Mouse (Mus musculus) CH12.LX (cell line): ENCODE measurements at regions not wholly inside any gene's neighbourhood (a gene's known extent, or its start where the extent isn't known, plus 50 kb on each side); places are given as distances from the start of the nearest gene placed in this dataset.

Experiments used
- DNase-seq: peaks from one replicate; pipeline ENCODE4 v3.0.0-alpha.2; 2013; ENCODE audit errors: extremely low read depth
- H3K27ac ChIP-seq: 2 replicates; pipeline ENCODE4 v1.5.1; 2012; ENCODE audit warnings: low read depth, mild to moderate bottlenecking, control low read depth, moderate library complexity; ENCODE audit not compliant: insufficient read depth
- H3K27me3 ChIP-seq: replicated peaks from 2 replicates; pipeline ENCODE3; 2012; ENCODE audit warnings: inconsistent platforms
- H3K36me3 ChIP-seq, 2 experiments: replicated peaks in 1 of 2; 2 replicates each; pipeline versions ENCODE3 to v1.6.1; 2012; ENCODE audit warnings: inconsistent platforms in 1 of 2, low read length in 1 of 2, mild to moderate bottlenecking in 1 of 2, mixed read lengths in 1 of 2, moderate library complexity in 1 of 2; ENCODE audit not compliant: control insufficient read depth in 1 of 2, insufficient read depth in 1 of 2
- H3K4me1 ChIP-seq, 2 experiments: 2 replicates each; pipeline ENCODE4 v1.6.1; 2012; ENCODE audit warnings: inconsistent platforms in 1 of 2, moderate library complexity in 1 of 2; ENCODE audit not compliant: insufficient read depth in 2 of 2, control insufficient read depth in 1 of 2
- H3K4me2 ChIP-seq: 2 replicates; pipeline ENCODE4 v1.6.1; 2012; ENCODE audit warnings: low read depth, mild to moderate bottlenecking, control low read depth; ENCODE audit not compliant: poor library complexity, insufficient read depth, severe bottlenecking
- H3K4me3 ChIP-seq, 3 experiments: fragments of 150-350 bp in 1 of 3; sonication (generic) in 1 of 3; replicated peaks in 1 of 3; 2 replicates each; pipeline versions ENCODE3 to v1.5.1; 2011 to 2012; ENCODE audit warnings: low read depth in 2 of 3, low read length in 2 of 3, mild to moderate bottlenecking in 2 of 3, moderate library complexity in 2 of 3, control low read depth in 1 of 3, improper control_type of control experiment in 1 of 3, inconsistent platforms in 1 of 3, mixed read lengths in 1 of 3; ENCODE audit not compliant: poor library complexity in 1 of 3
- H3K79me2 ChIP-seq: replicated peaks from 2 replicates; pipeline ENCODE4 v1.6.1; 2012; ENCODE audit warnings: mild to moderate bottlenecking, moderate library complexity; ENCODE audit not compliant: control insufficient read depth, poor library complexity, insufficient read depth, severe bottlenecking; ENCODE audit errors: extremely low read depth
- H3K9ac ChIP-seq: 2 replicates; pipeline ENCODE4 v1.6.1; 2012; ENCODE audit warnings: low read depth, mild to moderate bottlenecking, control low read depth, moderate library complexity; ENCODE audit not compliant: insufficient read depth
- H3K9me3 ChIP-seq: replicated peaks from 2 replicates; pipeline ENCODE3; 2012; ENCODE audit warnings: low read length, inconsistent platforms, mixed read lengths
- BHLHE40 ChIP-seq: IDR thresholded peaks from 2 replicates; pipeline ENCODE4 v1.6.1; 2011; ENCODE audit warnings: mild to moderate bottlenecking, low read depth, low read length, improper control_type of control experiment
- CHD2 ChIP-seq: IDR thresholded peaks from 2 replicates; pipeline ENCODE4 v1.6.1; 2011; ENCODE audit warnings: low read length, improper control_type of control experiment
- GABPA ChIP-seq: IDR thresholded peaks from 2 replicates; pipeline ENCODE4 v1.6.1; 2012; ENCODE audit warnings: low read depth, low read length, improper control_type of control experiment, inconsistent platforms; ENCODE audit not compliant: insufficient replicate concordance
- HCFC1 ChIP-seq: IDR thresholded peaks from 2 replicates; pipeline ENCODE4 v1.6.1; 2012; ENCODE audit warnings: low read depth, mild to moderate bottlenecking, inconsistent platforms, low read length, improper control_type of control experiment
- MAZ ChIP-seq: IDR thresholded peaks from 2 replicates; pipeline ENCODE4 v1.6.1; 2012; ENCODE audit warnings: low read depth, mild to moderate bottlenecking, inconsistent platforms, low read length, improper control_type of control experiment, moderate library complexity
- NRF1 ChIP-seq: IDR thresholded peaks from 2 replicates; pipeline ENCODE4 v1.6.1; 2014; ENCODE audit warnings: low read depth, mild to moderate bottlenecking, inconsistent platforms, low read length, improper control_type of control experiment, moderate library complexity
- PAX5 ChIP-seq: IDR thresholded peaks from 2 replicates; pipeline ENCODE4 v1.6.1; 2012; ENCODE audit warnings: low read length, inconsistent platforms, mixed read lengths
- POLR2A ChIP-seq: IDR thresholded peaks from 2 replicates; pipeline ENCODE4 v1.6.1; 2011; ENCODE audit warnings: low read depth, mild to moderate bottlenecking, improper control_type of control experiment, low read length
- POLR2AphosphoS2 ChIP-seq: IDR thresholded peaks from 2 replicates; pipeline ENCODE4 v1.6.1; 2011; ENCODE audit warnings: low read depth, low read length, improper control_type of control experiment
- SIN3A ChIP-seq: IDR thresholded peaks from 2 replicates; pipeline ENCODE4 v1.6.1; 2012; ENCODE audit warnings: low read length, improper control_type of control experiment, inconsistent platforms
- SMC3 ChIP-seq: IDR thresholded peaks from 2 replicates; pipeline ENCODE4 v1.6.1; 2011; ENCODE audit warnings: low read depth, low read length, improper control_type of control experiment
- TCF12 ChIP-seq: IDR thresholded peaks from 2 replicates; pipeline ENCODE4 v1.6.1; 2014; ENCODE audit warnings: low read depth, mild to moderate bottlenecking, inconsistent platforms, low read length, improper control_type of control experiment
- UBTF ChIP-seq: IDR thresholded peaks from 2 replicates; pipeline ENCODE4 v1.6.1; 2012; ENCODE audit warnings: low read depth, mild to moderate bottlenecking, inconsistent platforms, low read length, improper control_type of control experiment, moderate library complexity
- ZKSCAN1 ChIP-seq: IDR thresholded peaks from 2 replicates; pipeline ENCODE4 v1.6.1; 2012; ENCODE audit warnings: low read depth, inconsistent platforms, low read length, improper control_type of control experiment, borderline replicate concordance
- ZNF384 ChIP-seq: IDR thresholded peaks from 2 replicates; pipeline ENCODE4 v1.6.1; 2012; ENCODE audit warnings: low read depth, low read length, improper control_type of control experiment, inconsistent platforms
- dilution Hi-C: fragments of 300-500 bp; cut with MboI; formaldehyde crosslinking; loops from 2 replicates; pipeline ENCODE4 v1.14.3; 2020; ENCODE audit warnings: low sequenced_read_pairs; ENCODE audit not compliant: extremely low pct_unique_long_range_greater_than_20kb, extremely low pct_ligation_motif_present
- in situ Hi-C: fragments of 300-500 bp; cut with MboI; formaldehyde crosslinking; loops from 3 replicates; pipeline ENCODE4 v1.14.3; 2019; ENCODE audit warnings: low sequenced_read_pairs, low pct_ligation_motif_present, low pct_unique_long_range_greater_than_20kb, mixed read lengths

- dilution Hi-C loops, result no loop called here
These were observed 57.4 kb downstream of the Fam43a start for GRCm38 (mm10) chr16:30656881-30657280.

DNA sequence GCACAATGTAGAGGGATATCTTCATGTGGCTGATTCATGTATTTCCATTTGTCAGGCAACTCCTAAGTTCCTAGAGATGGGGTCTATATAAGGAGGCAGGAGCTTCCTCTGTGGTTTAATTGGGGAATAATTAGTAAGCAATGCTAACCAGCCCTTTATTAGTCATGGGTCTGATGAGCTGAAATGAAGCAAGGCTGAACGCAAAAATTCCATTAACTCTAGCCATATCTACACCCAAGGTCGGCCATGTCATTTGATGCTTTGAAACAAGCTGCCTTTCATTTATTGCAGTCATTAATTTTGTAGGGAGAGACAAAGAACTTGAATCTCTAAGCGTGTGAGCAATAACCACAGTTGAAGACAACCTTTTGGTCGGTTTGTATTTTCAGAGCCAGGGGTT is 59.4 kb downstream of the Fam43a start:
- Histone ChIP-seq H3K9ac (no peak overlapping the region), H3K79me2 (no peaks in the 10 kb centered on the region), H3K4me2 (no peak overlapping the region), H3K9me3 (no peaks in the 10 kb centered on the region), H3K27me3 (no peaks in the 10 kb centered on the region), H3K36me3 (no peaks in the 10 kb centered on the region), H3K4me3 (no peak overlapping the region), H3K27ac (no peak overlapping the region), H3K4me1 (peaks cover 6 to 43% of the 10 kb centered on the region in 2 experiments)
- DNase-seq, result no peak
- dilution Hi-C loops, result no loop called here
- TF ChIP-seq CHD2 (no peak), POLR2AphosphoS2 (no peak), POLR2A (no peak), PAX5 (no peak), HCFC1 (no peak)
- in situ Hi-C loops, result no loop called here

More at GRCm38 (mm10) chr16:30656881-30657280, 57.4 kb downstream of the Fam43a start:
- Histone ChIP-seq H3K79me2 (no peaks in the 10 kb centered on the region), H3K27ac (no peak overlapping the region), H3K9me3 (no peaks in the 10 kb centered on the region), H3K4me3 (no peak overlapping the region), H3K4me2 (no peak overlapping the region), H3K36me3 (no peaks in the 10 kb centered on the region), H3K27me3 (no peaks in the 10 kb centered on the region), H3K4me1 (peaks cover 11 to 55% of the 10 kb centered on the region in 2 experiments), H3K9ac (no peak overlapping the region)
- DNase-seq, result no peak
- TF ChIP-seq CHD2 (no peak), ZNF384 (no peak), SMC3 (no peak), NRF1 (no peak), GABPA (no peak), PAX5 (no peak), TCF12 (no peak), MAZ (no peak), ZKSCAN1 (no peak), POLR2A (no peak)
- in situ Hi-C loops, result no loop called here

GRCm38 (mm10) chr16:30661086-30661977 is 61.8 kb downstream of the Fam43a start:
- H3K4me1 ChIP-seq, result peaks cover 7 to 36% of the 10 kb centered on the region in 2 experiments; a peak in 3 of 4 replicates
- no peak for DNase-seq

More at GRCm38 (mm10) chr16:30661086-30661977, 61.8 kb downstream of the Fam43a start:
- Histone ChIP-seq H3K36me3 (no peaks in the 10 kb centered on the region), H3K9me3 (no peaks in the 10 kb centered on the region), H3K27me3 (no peaks in the 10 kb centered on the region), H3K9ac (no peak overlapping the region), H3K4me3 (no peak overlapping the region), H3K79me2 (no peaks in the 10 kb centered on the region), H3K27ac (no peak overlapping the region), H3K4me2 (no peak overlapping the region)
- in situ Hi-C loops (no loop called here), dilution Hi-C loops (no loop called here)
- TF ChIP-seq GABPA (no peak), BHLHE40 (0 out of 2 replicates have a peak, but pooled peaks have one; percentile 13), HCFC1 (no peak), UBTF (no peak), TCF12 (no peak), SIN3A (no peak)
